Mouse (Mus musculus) left cerebral cortex, adult 11 months (tissue): ENCODE measurements around the gene Strn3.
"Not testable (repeated sequence)": the region's sequence is repeated elsewhere in the genome, so short reads cannot be mapped to it uniquely, and the experiment has no call there.

Experiments used
- DNase-seq: peaks from one replicate; pipeline ENCODE4 v3.0.0; 2022; ENCODE audit warnings: low spot score

Gene Strn3

DNA sequence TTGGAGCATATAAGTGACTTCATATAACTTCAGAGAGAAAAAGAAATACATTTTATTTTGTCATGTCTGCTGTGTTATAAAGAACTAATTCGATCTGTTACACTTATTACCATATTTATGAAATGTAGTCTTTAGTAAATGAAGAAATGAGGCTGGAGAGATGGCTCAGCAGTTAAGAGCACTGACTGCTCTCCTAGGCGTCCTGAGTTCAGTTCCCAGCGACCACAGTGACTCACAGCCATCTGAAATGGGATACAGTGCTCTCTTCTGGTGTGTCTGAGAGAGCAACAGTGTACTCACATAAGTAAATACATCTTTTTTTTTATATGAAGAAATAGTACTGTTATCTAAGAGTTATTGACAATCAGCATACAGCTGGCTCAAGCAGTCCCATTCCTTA, 1.7 kb upstream of the Strn3 start:
- DNase-seq, result no peak

DNA sequence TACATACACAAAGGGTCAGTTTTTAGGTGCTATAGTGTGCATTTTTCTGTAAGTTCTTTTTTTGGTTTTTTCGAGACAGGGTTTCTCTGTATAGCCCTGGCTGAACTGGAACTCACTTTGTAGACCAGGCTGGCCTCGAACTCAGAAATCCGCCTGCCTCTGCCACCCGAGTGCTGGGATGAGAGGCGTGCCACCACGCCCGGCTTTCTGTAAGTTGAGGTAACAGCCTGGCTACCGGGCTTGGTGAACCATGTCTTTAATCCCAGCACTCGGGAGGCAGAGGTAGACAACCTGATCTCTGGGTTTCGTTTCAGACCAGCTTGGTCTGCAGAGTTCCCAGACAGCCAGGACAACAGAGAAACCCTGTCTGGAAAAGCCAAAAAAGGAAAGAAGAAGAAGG, 1.2 kb upstream of the Strn3 start:
- DNase-seq, result not testable (repeated sequence)

DNA sequence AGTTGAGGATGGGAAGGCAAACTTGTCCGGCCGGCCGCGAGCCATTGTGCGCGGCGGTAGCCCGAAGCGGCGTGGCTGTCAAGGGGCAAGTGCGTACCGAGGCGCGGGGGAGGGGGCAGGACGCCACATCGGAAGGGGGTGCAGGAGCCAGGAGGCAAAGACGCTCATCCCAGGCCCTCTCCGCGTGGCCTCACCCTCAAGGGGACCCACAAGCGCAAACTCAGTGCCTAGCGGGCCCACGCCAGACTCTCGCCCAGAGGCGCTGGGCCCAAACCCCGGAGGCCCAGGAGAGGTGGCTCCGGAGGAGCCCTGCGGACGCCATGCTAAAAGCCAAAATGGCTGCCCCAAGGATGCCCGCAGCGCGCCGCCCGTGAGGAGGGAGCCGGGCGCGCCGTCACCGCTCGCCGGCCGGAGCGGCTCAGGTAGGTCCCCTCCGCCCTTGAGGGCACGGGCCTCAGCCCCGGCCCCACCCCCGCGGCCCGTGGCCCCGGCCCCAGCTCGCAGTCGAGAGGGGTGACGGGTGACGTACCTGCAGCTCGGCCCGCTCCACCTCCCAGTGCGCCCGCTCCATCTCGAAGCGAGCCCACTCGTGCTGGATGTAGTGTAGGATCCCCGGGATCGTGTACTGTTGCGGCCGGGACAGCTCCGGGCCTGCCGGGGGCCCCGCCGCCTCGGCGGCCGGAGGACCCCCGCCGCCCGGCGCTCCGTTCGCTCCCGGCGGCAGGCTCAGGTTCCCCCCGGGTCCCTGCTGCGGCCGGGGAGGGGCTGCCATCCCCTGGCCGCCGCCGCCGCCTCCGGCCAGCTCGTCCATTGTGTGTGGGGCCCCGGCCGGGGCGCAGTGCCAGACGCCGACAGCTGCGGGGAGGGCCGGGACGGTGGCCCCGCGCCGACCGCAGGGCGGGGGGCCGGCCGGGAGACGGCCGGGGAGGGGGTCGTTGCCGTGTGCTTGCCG, 528 bp downstream of the Strn3 start, which contains the start of gene Ap4s1:
TSS of gene Ap4s1 (plus strand) at position 141 of the 952 bp plus-strand sequence.
- DNase-seq, result peak; percentile 44

DNA sequence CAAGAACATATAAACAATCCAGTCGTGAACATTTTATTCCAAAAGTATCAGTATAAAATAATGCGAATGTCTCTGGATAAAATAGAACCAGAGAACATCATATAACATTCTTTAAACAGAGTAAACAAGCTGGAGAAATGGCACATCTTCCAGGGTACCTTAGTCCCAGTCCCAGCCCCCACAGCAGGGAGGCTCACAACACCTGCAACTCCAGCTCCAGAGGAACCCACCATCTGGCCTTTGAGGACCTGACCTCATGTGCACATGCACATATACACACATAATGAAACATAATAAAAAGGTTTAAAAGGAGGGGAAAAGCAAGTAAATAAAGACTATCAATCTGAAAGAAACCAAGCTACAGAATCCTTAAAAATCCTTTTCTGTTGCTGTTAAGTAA, 3.2 kb downstream of the Strn3 start:
- DNase-seq, result no peak

DNA sequence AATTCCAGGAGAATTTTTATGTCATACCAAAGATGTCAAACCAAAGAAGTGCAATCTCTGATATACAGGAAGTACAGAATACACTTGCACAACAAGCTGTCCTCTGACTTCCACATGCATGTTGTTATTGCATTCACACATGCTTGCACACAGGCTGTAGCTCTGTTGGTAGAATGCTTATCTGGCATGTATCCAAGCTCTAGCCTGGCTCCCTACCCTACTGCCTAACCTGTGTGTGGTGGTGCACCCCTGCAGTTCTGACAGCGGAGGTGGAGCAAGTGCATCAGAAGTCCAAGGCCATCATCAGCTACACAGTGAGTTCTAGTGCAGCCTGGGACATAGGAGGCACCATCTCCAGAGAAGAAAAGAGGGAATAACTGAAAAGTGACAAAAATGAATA, 12.9 kb downstream of the Strn3 start:
- DNase-seq, result no peak

DNA sequence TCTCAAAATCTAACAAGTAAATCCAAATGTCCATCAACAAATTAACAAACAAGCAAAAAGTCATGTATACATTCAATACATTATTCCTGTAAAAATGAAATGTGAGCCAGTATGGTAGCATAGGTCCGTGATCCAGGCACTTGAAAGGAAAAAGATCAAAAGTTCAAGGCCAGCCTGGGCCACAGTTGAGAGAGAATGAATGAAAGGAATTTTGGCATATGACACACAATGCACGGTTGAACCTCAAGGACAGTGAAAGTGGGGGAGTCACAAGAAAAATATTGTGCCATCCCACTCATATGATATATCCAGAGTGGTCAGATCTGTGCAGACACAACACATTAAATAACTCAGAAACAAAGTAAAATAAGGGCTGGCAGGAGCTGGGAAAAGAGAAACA, 15.3 kb downstream of the Strn3 start:
- no peak for DNase-seq

DNA sequence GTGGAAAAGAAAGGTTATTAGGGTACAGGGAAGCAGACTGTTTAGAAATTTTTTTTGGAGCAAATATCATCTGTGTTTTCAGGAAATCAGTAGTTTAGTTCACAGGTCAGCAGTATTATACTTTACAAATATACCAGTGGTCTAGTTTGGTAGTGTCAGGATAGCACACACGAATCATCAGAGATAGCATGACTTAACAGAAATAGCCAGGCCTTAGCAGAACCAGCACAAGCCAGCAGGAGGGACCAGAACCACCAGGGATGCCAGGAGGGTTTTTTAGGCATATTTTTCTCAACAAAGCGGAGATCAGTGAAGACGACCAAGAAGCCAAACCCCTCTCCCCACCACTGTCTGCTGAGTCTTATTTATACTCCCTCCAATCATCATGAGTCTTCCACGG, 18.4 kb downstream of the Strn3 start:
- DNase-seq, result no peak

DNA sequence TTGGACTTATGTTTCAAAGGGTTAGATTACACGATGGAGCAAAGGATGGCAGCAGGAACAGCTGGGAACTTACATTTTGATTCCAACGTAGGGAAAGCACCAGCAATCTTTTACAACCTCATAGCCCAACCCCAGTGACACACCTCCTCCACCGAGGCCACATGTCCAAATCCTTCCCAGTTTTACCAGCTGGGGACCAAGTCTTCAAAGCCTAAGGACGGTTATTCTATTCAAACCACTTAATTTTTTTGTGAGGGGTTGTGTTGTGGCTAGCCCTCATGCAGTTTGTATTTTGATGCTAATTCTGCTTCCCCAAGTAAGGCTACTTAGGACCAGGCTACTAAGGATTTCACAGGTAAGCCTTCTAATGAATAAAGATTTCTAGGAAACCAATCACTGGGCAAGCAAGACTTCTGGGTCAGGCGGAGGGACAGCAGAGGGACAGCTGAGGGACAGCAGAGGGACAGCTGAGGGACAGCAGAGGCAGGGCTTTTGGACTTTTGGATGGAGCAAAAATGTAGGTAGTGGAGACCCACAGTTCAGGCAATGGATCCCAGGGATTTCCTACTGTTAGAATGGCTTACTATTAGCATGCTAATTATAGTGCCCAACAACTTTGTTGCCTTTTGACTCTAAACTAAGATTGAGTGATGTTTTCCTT, 20.3 kb downstream of the Strn3 start:
- no peak for DNase-seq

DNA sequence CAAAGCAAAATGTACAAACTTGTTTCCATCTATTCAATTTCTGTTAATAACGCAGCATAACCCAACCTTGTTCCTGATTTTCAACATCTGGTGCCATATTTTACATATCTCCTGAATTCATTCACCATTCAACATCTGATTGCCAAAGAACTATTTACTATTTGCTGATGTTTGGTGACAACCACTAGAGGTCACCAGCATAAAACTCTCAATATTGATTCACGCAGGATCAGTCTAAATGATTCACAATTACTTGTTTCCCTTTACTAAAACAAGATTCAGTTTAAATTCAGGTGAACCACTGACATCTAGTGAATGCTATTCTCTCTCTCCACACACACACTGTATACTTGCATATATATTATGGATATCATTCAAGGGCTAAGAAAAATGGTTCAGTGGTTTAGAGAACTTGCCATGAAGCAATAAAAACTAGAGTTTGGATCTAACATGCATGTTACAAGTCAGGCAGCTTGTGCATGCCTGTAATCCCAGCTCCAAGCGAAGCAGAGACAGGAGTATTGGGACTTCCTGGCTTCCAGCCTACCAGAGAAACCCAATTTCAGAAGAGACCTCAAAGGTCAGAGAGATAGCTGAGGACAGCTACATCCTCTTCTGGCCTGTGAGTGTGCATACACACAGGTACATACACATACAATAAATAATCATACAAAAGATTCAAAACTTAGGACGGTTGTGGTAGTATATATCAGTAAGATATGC, 24.8 kb downstream of the Strn3 start:
- no peak for DNase-seq

DNA sequence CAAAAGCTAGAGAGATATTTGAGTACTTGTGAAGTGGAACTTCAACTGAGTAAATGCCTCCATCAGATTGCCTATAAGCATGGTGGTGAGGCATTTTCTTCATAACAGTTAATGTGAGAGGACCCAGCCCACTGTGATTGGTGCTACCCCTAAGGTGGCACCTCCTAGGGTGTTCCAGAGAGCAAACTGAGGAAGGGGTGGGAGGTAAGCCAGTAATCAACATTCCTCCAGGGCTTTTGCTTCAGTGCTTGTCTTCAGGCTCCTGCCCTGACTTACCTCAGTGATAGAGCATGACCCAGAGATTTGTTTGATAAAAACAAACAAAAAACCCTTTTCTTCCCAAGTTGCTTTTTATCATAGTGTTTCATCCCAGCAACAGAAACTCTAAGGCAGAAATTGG, 27.8 kb downstream of the Strn3 start:
- DNase-seq, result no peak

DNA sequence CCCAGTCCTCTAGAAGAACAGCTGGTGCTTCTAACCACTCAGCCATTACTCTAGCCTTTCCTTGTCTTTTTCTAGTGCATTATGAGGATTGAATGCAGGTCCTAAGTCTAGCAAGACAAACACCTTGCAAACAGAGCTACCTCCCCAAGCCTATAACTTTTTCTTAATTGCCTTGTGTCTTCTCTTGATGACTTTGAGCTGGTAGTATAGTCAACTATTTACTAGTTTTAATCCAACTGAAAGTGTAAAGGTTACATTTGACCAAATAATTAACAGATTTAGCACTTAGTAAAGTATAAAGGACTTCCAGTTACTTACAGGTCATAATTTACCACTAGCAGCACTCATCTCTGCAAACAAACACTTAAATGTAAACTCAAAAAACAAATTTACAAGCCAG, 28.7 kb downstream of the Strn3 start:
- no peak for DNase-seq

DNA sequence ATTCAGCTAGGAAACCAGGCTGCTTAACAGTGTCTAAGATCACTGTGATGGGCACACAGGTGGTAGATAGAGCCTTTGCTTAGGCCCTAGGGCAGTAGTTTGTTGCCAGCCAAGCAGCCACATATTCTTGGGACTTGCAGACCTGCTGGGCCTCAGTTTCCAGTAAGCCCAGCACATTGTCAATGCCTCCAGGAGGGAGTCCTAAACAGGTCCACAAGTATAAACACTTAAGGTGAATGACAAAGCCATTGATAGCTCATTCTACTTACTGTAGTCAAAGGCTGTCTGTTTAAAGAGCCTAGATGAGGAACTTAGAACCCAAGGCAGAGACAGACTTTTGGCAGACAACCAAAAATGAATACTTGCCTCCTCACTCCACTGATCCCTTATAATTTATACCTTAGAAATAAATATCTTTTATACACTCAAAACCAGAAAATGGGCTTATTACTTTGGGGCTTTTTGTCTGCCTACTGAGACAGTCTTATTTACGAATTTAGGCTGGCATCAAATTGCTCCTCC, 35.7 kb downstream of the Strn3 start:
- DNase-seq, result no peak

DNA sequence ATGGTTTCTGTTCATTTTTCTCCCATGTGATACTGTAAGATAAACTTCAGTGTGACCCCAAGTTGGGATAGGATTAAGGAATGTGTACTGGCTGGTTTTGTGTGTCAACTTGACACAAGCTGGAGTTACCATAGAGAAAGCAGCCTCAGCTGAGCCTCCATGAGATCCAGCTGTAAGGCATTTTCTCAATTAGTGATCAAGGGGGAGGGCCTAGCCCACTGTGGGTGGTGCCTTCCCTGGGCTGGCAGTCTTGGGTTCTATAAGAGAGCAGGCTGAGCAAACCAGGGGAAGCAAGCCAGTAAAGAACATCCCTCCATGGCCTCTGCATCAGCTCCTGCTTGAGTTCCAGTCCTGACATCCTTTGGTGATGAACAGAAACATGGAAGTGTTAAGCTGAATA, 42.3 kb downstream of the Strn3 start:
- DNase-seq, result not testable (repeated sequence)

DNA sequence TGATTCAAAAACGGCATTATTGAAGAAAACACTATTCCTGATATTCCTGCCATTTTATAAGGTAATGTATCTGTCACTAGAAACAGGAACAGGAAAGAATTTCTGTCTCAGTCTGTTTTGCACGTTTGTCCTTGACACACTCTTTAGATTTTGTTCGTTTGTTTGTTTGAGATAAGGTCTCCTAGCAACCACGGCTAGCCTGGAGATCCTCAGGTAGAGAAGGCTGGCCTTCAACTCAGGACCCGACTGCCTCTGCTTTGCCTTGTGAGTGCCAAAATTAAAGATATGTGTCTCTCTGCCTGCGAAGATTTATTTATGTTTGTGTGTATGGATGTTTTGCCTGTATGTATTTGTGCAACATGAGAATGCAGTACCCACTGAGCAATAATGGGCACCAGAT, 49.8 kb downstream of the Strn3 start:
- DNase-seq, result no peak

DNA sequence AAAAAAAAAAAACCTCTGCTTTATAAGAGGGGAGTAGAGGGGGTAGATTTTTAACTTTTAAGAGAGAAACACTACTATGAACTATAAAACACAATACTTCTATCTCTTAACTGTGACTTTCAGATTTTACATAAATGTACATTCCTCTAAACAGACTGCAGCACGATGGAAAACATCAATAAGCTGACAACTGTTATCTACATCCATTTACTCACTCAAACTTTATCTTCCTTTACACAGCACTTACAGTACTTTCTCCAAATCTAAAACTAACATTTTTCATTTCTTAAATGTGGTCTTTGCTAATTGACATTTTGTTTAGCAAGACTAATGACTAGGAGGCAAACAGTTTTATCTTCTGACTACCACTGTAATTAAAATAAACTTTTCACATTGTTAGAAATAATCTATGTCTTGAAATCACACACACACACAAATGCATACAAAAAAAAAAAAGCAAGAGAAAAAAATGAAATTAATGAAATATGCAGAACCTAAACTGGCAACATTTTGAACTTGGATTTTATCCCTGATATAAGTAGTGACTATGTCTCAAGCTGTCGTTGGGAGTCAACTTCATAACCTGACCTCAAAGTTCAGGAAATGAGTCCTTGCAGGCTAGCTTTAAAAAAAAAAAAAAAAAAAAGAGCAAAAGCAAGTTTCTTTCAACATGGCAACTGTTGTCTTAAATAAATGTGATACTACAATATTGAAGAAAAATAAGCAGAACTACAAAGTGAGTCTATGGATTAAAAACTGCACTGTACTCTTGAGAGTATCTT, 54.8 kb downstream of the Strn3 start:
- DNase-seq, result no peak

DNA sequence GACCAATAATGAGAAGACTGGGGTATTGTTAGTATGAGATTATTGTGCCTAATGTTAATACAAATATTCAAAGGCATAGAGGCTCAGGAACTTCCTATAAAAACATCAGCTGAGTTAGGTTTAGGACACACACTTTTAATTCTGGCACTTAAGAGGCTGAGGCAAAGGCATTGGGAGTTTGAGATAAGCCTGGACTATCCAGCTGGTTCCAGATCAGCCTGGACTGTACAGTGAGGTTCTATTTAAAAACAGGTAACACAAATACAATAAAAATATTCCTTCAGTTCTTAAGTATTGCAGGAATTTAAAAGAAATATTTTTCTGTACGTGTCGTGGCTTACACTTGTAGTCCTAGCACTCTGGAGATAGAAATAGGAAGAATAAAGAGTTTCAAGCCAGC, 55.4 kb downstream of the Strn3 start:
- DNase-seq, result no peak

DNA sequence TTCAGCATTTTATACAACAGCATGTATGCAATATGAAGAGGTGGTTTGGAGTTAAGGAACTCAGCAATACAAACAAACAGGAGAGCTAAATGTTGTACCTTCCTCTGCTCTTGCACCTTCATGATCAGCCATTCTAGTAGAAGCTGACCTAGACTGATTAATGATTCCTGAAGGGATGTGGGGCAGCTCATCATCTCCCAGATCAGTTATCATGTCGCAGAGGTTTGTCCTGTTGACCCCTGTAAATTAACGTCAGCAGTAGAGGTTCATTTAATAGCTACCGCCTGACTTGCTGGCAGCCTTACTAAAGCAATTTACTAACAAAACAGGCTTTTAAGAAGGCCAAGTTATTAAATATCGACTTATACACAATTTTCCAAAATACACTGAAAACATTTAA, 58.2 kb downstream of the Strn3 start:
- no peak for DNase-seq

DNA sequence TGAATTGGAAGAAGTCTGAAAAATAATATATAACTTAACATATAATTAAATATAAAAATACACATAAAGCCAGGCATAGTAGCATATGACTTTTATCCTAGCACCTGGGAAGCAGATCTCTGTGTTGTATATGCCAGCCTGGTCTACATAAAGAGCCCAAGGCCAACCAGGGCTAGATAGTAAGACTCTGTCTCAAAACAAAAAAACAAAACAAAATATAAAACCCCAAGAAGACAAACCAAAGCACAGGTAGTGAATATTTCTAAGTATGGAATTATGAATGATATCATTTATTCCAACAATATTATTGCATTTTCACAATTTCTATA, 68.4 kb downstream of the Strn3 start:
- DNase-seq, result no peak

DNA sequence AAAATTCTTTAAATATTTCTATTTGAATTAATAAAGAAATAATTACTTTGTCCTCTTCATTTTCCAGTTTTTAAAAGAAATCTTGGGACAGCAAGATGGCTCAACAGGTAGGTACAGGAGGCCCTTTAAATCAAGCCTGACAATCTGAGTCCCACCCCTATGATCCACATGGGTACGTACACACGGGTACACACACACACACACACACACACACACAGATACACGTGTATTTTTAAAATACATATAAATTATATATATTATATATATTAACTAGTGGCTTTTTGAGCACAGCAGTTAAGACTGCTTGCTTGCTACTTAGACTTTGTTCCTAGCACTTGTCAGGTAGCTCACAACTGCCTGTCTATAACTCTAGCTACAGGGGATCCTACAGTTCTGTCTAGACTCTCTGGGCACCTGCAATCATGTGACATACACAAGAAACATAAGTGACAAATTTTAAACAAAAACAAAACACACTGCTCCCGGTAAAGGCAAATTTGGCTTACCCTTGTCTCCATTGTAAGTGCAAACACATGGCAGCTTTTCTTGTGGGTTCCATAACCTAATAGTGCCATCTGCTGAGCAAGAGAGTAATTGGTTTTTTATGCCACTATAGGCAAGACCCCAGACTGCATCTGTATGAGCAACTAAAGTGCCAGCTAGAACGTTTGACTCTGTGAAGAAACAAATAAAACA, 68.9 kb downstream of the Strn3 start:
- DNase-seq, result no peak

DNA sequence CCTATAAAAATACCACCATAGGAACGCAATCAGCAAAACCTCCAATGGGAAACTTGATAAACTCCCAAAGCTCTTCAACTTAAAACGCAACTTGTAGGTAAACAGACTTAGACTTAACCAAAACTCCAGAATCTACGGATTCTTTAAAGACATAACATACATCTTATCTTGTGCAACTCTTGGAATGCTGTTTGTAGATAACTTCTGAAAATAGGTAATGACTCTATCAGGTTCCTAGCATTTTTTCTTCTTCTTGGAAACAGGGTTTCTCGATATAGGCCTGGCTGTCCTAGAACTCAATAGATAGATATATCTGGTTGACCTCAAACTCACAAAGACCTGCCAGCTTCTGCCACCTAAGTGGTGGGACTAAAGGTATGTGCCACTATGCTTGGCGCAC, 70.5 kb downstream of the Strn3 start:
- no peak for DNase-seq

DNA sequence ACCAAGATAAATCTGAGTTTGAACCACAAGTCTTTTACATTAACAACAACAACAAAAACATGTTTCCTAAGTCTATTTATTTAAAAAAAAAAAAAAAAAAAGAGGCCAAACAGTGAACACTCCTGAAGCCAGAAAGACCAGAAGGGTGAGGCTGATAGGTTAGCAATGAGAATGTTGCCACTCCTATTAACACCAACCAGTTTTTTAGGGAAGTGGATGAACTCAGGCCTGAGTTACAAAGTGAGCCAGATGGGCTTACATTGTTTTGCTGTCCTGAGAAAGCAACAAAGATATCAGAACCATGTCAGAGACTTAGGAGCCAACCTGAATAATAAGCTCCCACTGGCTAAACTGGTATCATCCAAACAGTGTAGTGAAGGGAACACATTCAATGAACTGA, 71.1 kb downstream of the Strn3 start:
- no peak for DNase-seq
